Mouse (Mus musculus) spleen, adult 10 weeks (tissue): ENCODE results near the gene Pigp. TPM values are rescaled to one million over a fixed set of nuclear protein-coding genes. Genes with fewer than 3 reads are reported as not detected.

Source experiments
- polyA plus RNA-seq: library from polyadenylated mRNA; stranded (reverse); fragments of 350-450 nt; fragmentation: Illumina TruSeq; extraction: RNeasy Lipid Tissue Mini Kit (QIAGEN cat#74804); gene quantifications from one replicate; pipeline ENCODE4 v1.2.3, GENCODE M21; 2015; ENCODE audit warnings: low replicate concordance; ENCODE audit not compliant: insufficient read depth

The Pigp gene
- polyA plus RNA-seq = 97.2 TPM

GRCm38 (mm10) chr16:94371301-94371931 lies at the start of gene Pigp:
TSS of gene Pigp (minus strand) at chr16:94371842.

GRCm38 (mm10) chr16:94370173-94370914 lies 1.3 kb downstream of the Pigp start, which contains the start of gene Ttc3:
TSS of gene Ttc3 (plus strand) at chr16:94370618.

GRCm38 (mm10) chr16:94327781-94328711 lies 43.6 kb downstream of the Pigp start, which contains the start of gene Ripply3:
TSS of gene Ripply3 (plus strand) at chr16:94328420.

GRCm38 (mm10) chr16:94313229-94314030 lies 58.2 kb downstream of the Pigp start, which contains the start of gene Hlcs:
TSS of gene Hlcs (minus strand) at chr16:94313571.

Other genes starting within 250 kb of the Pigp start
- gene Hlcs, start 58.3 kb downstream of the Pigp start, polyA plus RNA-seq = 17.8 TPM
- 3.0 TPM for gene Ripply3, start 43.4 kb downstream of the Pigp start, polyA plus RNA-seq
- 55.5 TPM for gene Ttc3, start 1.2 kb downstream of the Pigp start, polyA plus RNA-seq
- gene Vps26c, start 155.0 kb upstream of the Pigp start, polyA plus RNA-seq = 45.3 TPM
- 69.2 TPM for gene Dyrk1a, start 198.2 kb upstream of the Pigp start, polyA plus RNA-seq